Mouse (Mus musculus) Patski (cell line): Measurements from ENCODE around the gene Olfr47. TPM values are rescaled to one million over a fixed set of nuclear protein-coding genes. Genes with fewer than 3 reads are reported as not detected.

ENCODE experiments used
- ATAC-seq: fragments of 100-300 bp; one replicate; pipeline ENCODE4 v1.8.0; 2021
- CTCF ChIA-PET: fragments of 350-600 bp; sonication (Branson Sonifier 250); formaldehyde crosslinking; loops from one replicate; lab custom pipeline; 2022; ENCODE audit warnings: inconsistent platforms; lab: Charles Lee
- POLR2A ChIA-PET: fragments of 350-600 bp; sonication (Branson Sonifier 250); formaldehyde crosslinking; loops from one replicate; lab custom pipeline; 2022; ENCODE audit warnings: antibody characterized with exemption, inconsistent platforms; lab: Charles Lee
- DNase-seq: peaks from one replicate; pipeline ENCODE4 v3.0.0-alpha.2; 2011; ENCODE audit warnings: low read depth, low spot score
- H3K27me3 ChIP-seq: fragments of 371-371 bp; one replicate; pipeline ENCODE4 v1.5.1; 2021
- CTCF ChIP-seq: fragments of 100-300 bp; IDR thresholded peaks from one replicate; pipeline ENCODE4 v1.5.1; 2021
- in situ Hi-C: fragments of 300-500 bp; cut with MboI; formaldehyde crosslinking; loops from 3 replicates; pipeline ENCODE4 v1.11.1; 2018; ENCODE audit warnings: low pct_unique_long_range_greater_than_20kb, mixed read lengths
- polyA plus RNA-seq: library from polyadenylated mRNA; unstranded; gene quantifications from one replicate; pipeline ENCODE4 v1.2.3, GENCODE M21; 2021

The Olfr47 gene
- polyA plus RNA-seq, 1 experiment from 2014 or later = not detected

DNA sequence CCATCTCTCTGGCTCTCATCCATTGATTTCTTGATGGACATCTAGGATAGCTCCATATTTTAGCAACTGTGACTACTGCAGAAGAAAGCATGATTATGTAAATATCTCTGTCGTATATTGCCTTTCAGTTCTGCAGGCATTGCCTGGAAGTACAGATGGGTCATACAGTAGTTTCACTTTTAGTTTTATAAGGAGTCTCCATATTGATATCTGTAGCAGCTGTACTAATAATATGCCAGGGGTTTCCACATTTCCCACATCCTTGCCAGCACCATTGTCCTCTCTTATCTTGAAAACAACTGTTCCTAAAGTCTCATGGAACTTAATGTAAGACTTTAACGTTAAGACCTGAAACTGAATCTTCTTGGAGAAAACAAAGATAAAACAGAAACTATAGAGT lies 29.4 kb downstream of the Olfr47 start:
- no peaks in the 10 kb centered on the region for H3K27me3 ChIP-seq
- ChIA-PET CTCF (no interaction called here), POLR2A (no interaction called here)
- ATAC-seq = no peak
- TF ChIP-seq CTCF = no peak
- no peak for DNase-seq
- in situ Hi-C loops = no loop called here

DNA sequence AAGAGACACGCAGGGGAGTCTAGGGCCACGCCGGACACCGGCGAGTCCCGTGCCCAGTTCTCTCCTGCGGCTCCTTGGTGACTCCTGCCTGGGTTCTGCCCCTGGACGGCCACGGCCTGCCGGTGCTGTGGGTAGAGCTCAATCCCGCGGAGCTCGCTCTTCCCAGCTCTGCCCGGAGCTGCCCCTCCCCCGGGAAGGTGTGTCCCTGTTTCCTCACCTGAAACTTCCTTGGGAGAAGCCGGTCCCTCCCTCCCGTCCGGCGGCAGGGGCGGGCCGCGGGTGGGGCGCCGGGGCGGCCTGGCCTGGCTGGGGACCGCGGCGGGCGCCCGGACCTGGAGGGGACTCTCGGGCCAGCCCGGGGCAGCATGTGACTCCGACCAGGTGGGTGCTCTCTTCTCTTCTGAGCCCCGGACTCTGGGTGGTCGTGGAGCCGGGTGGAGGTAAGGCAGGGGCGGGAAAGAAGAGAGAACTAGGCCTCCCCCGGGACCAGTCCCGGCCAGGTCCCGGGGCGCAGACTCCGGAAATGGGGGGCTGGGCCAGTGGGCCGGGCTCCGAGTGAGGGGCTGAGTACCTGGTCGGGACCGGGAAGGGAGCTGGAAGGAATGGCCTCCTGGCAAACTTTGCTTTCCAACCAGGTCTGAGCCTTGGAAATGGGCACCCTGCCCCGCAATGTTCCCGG lies 34.2 kb downstream of the Olfr47 start, which contains the start of gene Arhgef5:
Gene Arhgef5 (plus strand): TSS at position 220 of the 679 bp plus-strand sequence.
- ChIA-PET POLR2A (interaction anchor here (1.9 kb wide), 1 partner anchor 30 kb away, joined by 4 read pairs; no protein-coding TSS in a partner anchor), CTCF (interaction anchor here (2.2 to 3.2 kb wide), 2 partner anchors 13 to 27 kb away, joined by 9 to 13 read pairs; no protein-coding TSS in a partner anchor)
- ATAC-seq (peak; percentile 68), DNase-seq (no peak)
- in situ Hi-C loops = no loop called here
- no peaks in the 10 kb centered on the region for H3K27me3 ChIP-seq
- no peak for TF ChIP-seq CTCF

DNA sequence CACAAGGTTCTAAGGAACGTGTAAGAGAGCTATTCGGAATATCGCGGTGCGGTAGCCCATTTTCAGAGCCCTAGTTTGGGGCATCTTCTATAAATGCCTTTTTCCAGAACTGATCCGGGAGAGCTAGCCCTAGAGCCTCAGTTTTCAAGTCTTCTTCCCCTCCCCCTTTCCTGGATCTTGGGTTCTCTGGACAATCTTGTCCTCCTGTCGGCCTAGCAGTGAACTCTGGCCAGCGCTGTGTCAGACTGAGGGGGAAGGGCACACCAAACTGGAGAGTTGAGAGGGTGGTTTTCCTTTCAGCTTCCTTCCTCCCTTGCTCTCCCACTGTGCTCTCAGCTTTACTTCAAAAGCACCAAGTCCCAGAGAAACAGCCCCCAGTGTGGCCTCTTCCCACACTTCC lies 35.0 kb downstream of the Olfr47 start:
- POLR2A ChIA-PET = interaction anchor here (1.0 to 1.9 kb wide), 2 partner anchors 20 to 29 kb away, joined by 3 to 4 read pairs; no protein-coding TSS in a partner anchor
- no peak for TF ChIP-seq CTCF
- CTCF ChIA-PET = interaction anchor here (1.9 to 3.2 kb wide), 3 partner anchors 11 to 26 kb away, joined by 4 to 13 read pairs (median 9); no protein-coding TSS in a partner anchor
- ATAC-seq = peak; percentile 18
- in situ Hi-C loops = no loop called here
- H3K27me3 ChIP-seq = no peaks in the 10 kb centered on the region
- no peak for DNase-seq

DNA sequence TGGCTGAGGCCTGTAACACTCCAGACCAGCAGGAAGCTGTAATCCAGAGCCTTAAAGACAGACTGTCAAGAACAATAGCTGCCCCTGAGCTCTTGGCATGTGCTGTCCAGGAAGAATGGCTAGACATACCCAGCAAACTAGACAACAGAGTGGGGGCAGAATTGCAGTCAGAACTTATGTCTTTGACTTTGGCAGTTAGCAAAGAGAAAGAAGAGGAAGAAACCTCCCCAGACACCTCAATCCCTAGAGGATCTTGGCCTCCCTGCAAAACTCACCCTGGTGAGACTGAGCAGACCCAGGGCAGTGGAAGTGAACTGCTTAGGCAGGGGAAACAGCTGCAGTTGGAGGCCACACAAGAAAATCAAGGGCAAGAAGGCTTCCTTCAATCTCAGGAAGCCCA lies 41.3 kb downstream of the Olfr47 start:
- POLR2A ChIA-PET = no interaction called here
- DNase-seq = no peak
- TF ChIP-seq CTCF = no peak
- in situ Hi-C loops = no loop called here
- no peak for ATAC-seq
- CTCF ChIA-PET = interaction anchor here (0.9 to 2.6 kb wide), 5 partner anchors 11 to 40 kb away, joined by 3 to 9 read pairs (median 3); no protein-coding TSS in a partner anchor
- no peaks in the 10 kb centered on the region for H3K27me3 ChIP-seq

DNA sequence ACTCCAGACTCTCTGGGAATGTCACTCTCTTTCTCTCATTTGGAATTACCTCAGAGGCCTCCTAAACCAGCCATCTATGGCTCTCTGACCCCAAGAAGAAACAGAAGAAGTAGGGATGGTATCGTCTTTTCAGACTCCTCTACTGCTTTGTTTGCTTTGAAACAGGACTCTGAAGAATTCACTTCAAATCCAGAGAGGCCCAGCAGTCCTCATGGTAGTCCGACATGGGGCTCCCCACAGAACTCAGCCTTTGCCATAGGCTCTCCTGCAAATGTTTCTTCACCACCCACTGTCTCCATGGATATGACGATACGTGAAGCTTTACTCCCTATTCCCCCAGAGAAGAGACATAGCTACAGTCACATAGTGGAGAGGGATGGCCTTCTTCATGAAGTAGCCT lies 42.8 kb downstream of the Olfr47 start:
- POLR2A ChIA-PET = interaction anchor here (0.7 kb wide), 1 partner anchor 10 kb away, joined by 3 read pairs; no protein-coding TSS in a partner anchor
- CTCF ChIA-PET = interaction anchor here (1.7 kb wide), 1 partner anchor 20 kb away, joined by 3 read pairs; no protein-coding TSS in a partner anchor
- in situ Hi-C loops = no loop called here
- TF ChIP-seq CTCF = no peak
- no peak for ATAC-seq
- no peaks in the 10 kb centered on the region for H3K27me3 ChIP-seq
- DNase-seq = no peak

DNA sequence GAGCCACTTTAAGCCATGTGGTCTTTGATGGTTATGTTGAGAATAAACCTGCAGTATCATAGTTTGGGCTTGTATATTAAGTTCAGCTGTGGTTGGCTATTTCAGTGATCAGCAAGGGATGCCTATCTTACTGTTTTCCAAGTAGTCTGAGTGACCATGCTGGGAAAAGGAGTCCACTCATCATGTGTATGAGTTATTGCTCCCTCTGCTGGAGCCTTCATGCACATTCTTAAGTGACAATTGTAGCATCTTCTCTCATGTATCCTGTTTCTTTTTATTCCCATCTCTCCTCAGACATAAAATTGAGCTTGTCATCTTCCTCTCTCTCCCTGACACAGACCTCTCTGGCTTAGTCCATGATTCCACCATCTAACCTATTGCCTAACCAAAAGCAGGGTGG lies 46.9 kb downstream of the Olfr47 start:
- ChIA-PET CTCF (interaction anchor here (1.1 to 2.5 kb wide), 4 partner anchors 9 to 345 kb away, joined by 3 to 13 read pairs (median 6); partner anchors contain the start of gene Arhgef5), POLR2A (interaction anchor here (1.1 kb wide), 1 partner anchor 11 kb away, joined by 4 read pairs; no protein-coding TSS in a partner anchor)
- peak; percentile 66 for TF ChIP-seq CTCF
- in situ Hi-C loops = loop anchor here (25.0 kb wide), 3 partner anchors 591 to 1716 kb away; partner anchors contain the start of genes Casp2 and Tmem139
- ATAC-seq (peak; percentile 51), DNase-seq (no peak)
- H3K27me3 ChIP-seq = no peaks in the 10 kb centered on the region

DNA sequence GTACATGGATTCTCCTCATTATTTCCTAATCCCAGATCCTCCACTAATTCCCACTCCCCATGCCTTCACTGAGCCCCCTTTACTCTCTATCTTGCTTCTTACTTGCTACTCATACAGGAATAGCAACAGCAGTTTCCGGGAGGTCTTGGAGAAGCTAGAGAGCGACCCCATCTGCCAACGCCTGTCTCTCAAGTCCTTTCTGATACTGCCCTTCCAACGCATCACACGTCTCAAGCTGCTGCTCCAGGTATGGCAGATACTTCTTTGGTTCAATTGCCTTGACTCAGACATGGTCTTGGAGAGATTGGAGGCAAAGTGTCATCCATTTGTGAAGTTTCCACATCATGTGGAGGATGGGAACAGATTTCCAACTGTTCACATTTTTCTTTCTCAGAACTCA lies 49.2 kb downstream of the Olfr47 start:
- no peak for TF ChIP-seq CTCF
- in situ Hi-C loops = loop anchor here (25.0 kb wide), 3 partner anchors 593 to 1718 kb away; partner anchors contain the start of genes Casp2 and Tmem139
- DNase-seq (no peak), ATAC-seq (no peak)
- H3K27me3 ChIP-seq = no peaks in the 10 kb centered on the region
- CTCF ChIA-PET = interaction anchor here (1.1 kb wide), 1 partner anchor 30 kb away, joined by 3 read pairs; no protein-coding TSS in a partner anchor
- POLR2A ChIA-PET = no interaction called here

Other genes starting within 250 kb of the Olfr47 start
- not detected for gene Olfr441, start 125.2 kb upstream of the Olfr47 start, polyA plus RNA-seq
- gene Olfr237-ps1, start 85.0 kb upstream of the Olfr47 start, polyA plus RNA-seq = not detected
- not detected for gene Olfr437, start 68.2 kb upstream of the Olfr47 start, polyA plus RNA-seq
- gene Olfr13, start 59.4 kb upstream of the Olfr47 start, polyA plus RNA-seq = not detected
- not detected for gene Olfr435, start 34.4 kb upstream of the Olfr47 start, polyA plus RNA-seq
- gene Olfr434, start 18.5 kb upstream of the Olfr47 start, polyA plus RNA-seq = 0.05 TPM
- 79.4 TPM for gene Arhgef5, start 34.1 kb downstream of the Olfr47 start, polyA plus RNA-seq
- gene Nobox, start 78.0 kb downstream of the Olfr47 start, polyA plus RNA-seq = not detected